Mouse (Mus musculus) gastrocnemius, adult 18-20 months (tissue): ENCODE measurements around the gene Nim1k. TPM values are rescaled to one million over a fixed set of nuclear protein-coding genes. Genes with fewer than 3 reads are reported as not detected.

Source experiments
- DNase-seq: peaks from one replicate; pipeline ENCODE4 v3.0.0; 2021; ENCODE audit warnings: low spot score
- total RNA-seq, 2 experiments: library from RNA; stranded (reverse); gene quantifications; 2 replicates each; pipeline ENCODE4 v1.2.3; 2021

The Nim1k gene
- total RNA-seq, 2 experiments from 2014 or later, result 1.3 to 1.6 TPM

DNA sequence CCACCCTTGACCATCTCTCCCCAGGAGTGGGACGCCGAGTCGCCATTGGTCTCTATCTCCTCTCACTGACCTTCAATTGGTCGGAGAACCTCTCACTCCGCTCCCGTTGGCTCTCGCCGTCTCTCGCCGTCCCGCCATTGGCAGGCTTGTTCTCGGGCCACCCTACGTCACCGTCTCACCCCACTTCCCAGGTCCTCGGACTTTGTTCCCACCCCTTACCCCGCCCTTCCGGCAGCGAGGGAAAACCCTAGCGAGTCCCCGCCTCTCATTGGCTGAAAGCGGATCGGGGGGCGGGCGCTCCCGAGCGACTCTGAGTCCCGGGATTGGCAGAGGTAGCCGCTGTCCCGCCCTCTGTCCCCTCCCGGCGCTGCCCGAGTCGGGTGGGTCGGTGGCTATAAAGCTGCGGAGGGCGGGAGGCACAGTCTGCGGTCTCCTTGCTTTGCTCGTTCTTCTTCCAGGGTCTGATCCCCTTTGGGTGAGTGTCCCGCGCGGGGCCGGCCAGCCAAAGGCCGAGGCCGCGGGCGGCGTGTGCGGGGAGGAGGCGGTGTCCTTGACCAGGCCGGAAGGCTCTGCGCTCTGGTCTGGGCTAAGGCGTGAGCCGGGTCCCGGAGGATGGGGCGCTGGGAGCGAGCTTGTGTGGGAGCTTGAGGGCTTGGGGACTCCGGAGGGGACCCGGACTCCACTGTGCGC is 65.5 kb downstream of the Nim1k start, which contains the start of gene Hmgcs1:
Hmgcs1 (plus strand) TSS at position 341 of the 690 bp plus-strand sequence.
- DNase-seq, result peak; percentile 99

DNA sequence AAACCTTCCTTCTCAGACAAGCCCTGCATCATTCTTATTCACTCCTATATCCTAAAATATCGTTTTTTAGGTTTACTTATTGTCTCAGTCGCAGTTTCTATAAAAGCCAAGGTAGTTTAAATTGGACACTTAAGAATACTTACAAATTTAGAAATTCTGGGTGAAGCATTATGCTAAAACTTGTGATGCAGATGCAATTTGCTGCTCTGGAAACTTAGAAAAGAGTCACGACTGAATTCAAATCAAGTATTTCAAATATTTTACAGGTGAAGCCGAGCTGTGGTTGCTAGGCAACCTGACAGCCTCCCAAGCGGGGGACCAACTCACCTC is 66.0 kb downstream of the Nim1k start:
- no peak for DNase-seq

DNA sequence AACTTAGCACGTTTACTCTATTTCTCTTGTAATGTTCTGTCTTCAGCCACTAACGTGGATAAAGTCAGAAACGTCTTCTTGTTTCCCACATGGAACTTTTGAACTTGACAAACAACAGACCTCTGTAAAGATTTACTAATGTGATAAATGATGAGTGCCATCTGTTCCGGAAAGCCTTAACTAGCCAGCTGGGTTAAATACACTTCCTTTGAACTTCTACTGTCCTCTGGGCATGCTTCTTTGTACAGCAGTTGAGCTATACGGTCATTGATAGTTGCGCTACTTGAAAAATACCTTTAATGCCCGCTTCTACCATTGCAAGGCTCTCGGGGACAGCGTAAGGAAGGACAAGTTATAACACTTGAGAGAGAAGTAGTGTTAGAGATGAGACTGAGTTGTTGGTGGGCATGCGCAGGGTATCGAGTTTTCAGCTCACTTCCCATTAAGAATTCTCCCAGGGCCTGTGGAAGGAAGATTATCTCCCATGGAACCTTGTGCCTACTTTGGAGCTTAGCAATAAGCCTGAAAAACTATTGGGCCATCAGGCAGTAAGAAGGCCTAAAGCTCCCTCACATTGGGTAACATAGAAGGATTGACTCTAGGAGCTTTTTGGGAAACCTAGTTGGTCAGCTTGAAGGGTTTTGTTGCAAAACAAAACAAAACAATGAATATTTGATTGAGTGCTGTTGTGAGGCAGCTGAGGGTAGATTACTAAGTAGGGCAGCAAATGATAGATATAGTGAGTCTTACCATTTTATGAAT is 71.1 kb downstream of the Nim1k start:
- no peak for DNase-seq

DNA sequence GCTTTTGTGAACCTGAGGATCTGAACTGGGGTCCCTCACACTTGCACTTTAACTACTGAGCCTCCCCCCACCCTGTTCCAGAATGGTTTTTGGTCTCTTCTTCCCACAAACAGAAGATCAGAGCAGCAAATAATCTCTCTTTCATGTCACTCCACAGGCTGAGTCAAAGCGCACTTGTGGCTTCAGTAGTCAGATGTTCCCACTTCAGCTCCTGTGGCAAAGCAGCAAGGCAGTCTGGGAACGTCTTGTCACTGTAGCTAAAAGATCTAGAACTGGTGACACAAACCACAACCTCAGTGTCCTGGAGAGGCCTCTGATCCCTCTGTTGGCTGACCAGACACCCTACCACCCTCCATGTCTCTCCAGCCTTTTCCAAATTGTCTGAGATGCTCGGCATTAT is 74.5 kb downstream of the Nim1k start:
- DNase-seq, result no peak

DNA sequence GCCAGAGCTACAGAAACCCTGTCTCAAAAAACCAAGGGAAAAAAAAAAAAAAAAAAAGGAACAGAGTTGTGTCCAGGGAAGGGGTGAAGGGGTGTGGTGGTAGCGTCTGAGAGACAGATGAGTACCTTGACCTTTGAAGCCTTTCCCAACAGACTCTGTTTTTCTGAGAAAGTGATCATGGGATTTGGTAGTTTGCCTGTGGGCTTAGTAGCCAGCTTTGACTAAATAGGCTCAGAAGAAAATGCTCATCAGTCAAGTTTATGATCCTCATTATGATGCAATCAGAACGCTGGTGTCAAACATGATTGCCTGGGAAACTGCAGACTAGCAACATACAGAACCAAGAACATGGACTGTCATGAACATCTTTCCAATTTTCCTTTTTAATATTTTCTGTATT is 76.0 kb downstream of the Nim1k start:
- no peak for DNase-seq

DNA sequence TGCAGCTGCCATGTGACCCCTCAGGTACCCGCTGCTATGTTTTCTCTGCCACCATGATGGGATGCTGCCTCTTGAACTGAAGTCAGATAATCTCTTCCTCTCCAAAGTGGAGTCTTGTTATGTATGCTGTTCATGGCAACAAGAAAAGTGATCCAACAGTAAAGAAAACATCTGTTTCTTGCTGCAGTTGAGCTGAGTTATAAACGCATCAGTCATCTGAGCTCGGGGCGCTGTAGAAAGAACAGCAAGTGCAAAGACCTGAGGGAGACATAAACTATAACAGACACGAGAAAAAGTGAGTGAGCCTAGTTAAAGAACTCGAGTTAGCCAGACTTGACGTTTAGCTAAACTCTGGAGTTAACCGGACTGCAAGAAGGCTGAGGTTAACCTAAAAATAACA is 76.9 kb downstream of the Nim1k start:
- DNase-seq, result no peak

DNA sequence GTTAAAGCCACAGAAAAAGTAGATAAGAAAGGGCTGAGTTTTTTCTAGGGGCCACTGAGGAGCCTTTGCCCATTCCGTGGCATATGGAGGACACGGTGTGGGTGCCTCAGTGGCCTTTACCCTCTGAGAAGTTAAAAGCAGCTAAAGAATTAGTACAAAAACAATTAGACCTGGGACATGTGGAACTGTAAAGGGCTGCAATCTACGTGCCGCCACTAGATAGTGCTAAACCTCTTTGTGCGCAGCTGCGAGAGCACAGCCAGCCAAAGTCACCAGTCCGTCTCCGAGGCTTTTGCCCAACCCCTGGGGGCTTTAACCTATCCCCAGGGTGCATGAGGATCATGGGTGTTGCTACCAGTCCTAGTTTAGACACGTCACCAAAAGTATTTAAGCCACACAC is 94.3 kb downstream of the Nim1k start:
- DNase-seq, result peak; percentile 16

Other genes starting within 250 kb of the Nim1k start
- under 1 TPM; 0.48 to 0.71 TPM for gene Ccl28, start 132.1 kb downstream of the Nim1k start, total RNA-seq
- 10 to 100 TPM; 23.7 to 26.7 TPM for gene Hmgcs1, start 65.5 kb downstream of the Nim1k start, total RNA-seq
- 10 to 100 TPM; 19.4 to 20.5 TPM for gene Zfp131, start 35.0 kb upstream of the Nim1k start, total RNA-seq
- gene AF067063, start 74.3 kb upstream of the Nim1k start, total RNA-seq, result not detected
- gene D13Ertd608e, start 80.1 kb upstream of the Nim1k start, total RNA-seq, result not detected
- gene Tcstv1, start 138.9 kb upstream of the Nim1k start, total RNA-seq, result not detected
- gene Gm21761, start 173.4 kb upstream of the Nim1k start, total RNA-seq, result not detected
- gene B020031M17Rik, start 194.9 kb upstream of the Nim1k start, total RNA-seq, result not detected